Mouse (Mus musculus) heart, adult 2 months (tissue): Measurements from ENCODE around the gene Cpsf6.

Experiments used
- CTCF ChIP-seq: fragments of 200-600 bp; IDR thresholded peaks from 2 replicates; pipeline ENCODE4 v1.8.1; 2022; ENCODE audit warnings: antibody characterized with exemption, mild to moderate bottlenecking, moderate library complexity
- POLR2A ChIP-seq: fragments of 200-500 bp; IDR thresholded peaks from 2 replicates; pipeline ENCODE4 v1.6.1; 2011; ENCODE audit warnings: mild to moderate bottlenecking, low read depth, low read length, control low read depth; ENCODE audit not compliant: insufficient read depth

- TF ChIP-seq POLR2A (no peak), CTCF (no peak)
These were observed 46.2 kb upstream of the Cpsf6 start for GRCm38 (mm10) chr10:117425907-117426614.
